Mouse (Mus musculus) layer of hippocampus, adult 2 months (tissue): ENCODE data around the gene Slc24a3. TPM values are rescaled to one million over a fixed set of nuclear protein-coding genes. Genes with fewer than 3 reads are reported as not detected.
A peak's percentile ranks its signal among the peaks of the same experiment; 100 is the strongest.

Source experiments
- DNase-seq, 2 experiments: peaks; one replicate each; pipeline ENCODE4 v3.0.0; 2022; ENCODE audit warnings: low spot score in 2 of 2
- H3K27ac ChIP-seq: fragments of 200-600 bp; 2 replicates; pipeline ENCODE4 v1.8.1; 2022
- H3K4me3 ChIP-seq: fragments of 200-600 bp; 2 replicates; pipeline ENCODE4 v1.8.1; 2022; ENCODE audit warnings: mild to moderate bottlenecking
- CTCF ChIP-seq: fragments of 200-600 bp; conservative IDR thresholded peaks from 2 replicates; pipeline ENCODE4 v1.8.1; 2022; ENCODE audit warnings: antibody characterized with exemption, mild to moderate bottlenecking, moderate library complexity
- total RNA-seq, 2 experiments: library from RNA; stranded (reverse); gene quantifications; 2 replicates each; pipeline ENCODE4 v1.2.3; 2021

Slc24a3 gene
- total RNA-seq, 2 experiments from 2014 or later = 173 to 191 TPM

DNA sequence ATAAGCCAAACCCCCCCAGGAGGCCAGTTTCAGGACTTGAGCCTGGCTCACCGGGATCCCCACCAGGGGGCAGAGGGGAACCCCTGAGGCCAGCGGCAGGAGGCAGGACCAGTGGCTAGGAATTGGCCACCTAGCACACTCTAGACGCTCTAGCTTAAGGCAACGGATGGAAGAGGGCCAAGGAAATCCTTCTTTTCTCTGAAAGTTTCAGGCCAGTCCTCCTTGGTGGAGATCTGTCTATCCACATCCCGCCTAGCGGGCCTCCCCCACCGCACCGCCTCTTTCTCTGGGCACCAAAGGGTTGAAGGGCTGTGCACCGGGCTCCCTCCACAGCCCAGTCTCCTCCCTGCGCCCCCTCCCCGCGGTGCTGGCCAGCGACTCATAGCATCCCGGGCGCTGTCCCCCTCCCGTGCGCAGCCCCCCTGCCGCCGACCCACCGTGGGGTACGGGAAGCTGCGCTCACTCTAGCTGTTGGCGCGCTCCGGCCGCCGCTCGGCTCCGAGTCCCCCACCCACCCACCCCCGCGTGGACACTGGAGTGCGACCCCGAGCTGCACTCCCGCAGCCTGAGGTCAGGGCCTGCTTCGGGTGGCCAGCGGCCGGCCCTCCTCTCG, 397 bp upstream of the Slc24a3 start:
- DNase-seq = peak; percentile 54 to 68
- peak; percentile 77 for TF ChIP-seq CTCF
- Histone ChIP-seq H3K27ac (peak overlapping the region; percentile 97), H3K4me3 (peak overlapping the region; percentile 76)

DNA sequence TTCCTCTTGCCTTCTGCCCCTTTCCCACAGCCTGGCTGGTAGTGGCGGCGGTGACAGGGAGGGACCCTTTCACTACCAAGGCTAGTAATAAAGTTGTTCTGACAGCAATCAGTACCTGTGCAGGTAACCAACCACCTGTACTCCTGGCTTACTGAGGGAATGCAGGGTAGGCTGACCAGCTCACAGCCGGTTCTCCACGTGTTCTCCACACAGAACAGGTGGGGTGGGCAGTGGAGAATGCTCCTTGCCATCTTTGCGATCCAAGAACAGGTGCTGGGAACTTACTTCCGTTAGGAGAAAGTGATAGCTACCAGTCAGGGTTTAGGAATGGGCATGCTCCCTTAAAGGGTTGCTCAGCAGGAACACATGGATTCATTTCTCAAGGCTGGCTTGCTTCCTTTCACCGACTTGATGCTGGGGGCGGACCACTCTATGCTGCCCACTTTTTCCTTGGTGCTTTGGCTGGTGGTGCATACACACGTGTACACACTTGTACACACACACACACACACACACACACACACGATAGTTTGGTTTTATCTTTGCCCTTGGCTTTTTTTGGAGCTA, 934 bp downstream of the Slc24a3 start:
- Histone ChIP-seq H3K27ac (peak overlapping the region; percentile 97), H3K4me3 (peak overlapping the region; percentile 76)
- peak in 1 of 2 experiments; percentile 19 for DNase-seq
- TF ChIP-seq CTCF = no peak

DNA sequence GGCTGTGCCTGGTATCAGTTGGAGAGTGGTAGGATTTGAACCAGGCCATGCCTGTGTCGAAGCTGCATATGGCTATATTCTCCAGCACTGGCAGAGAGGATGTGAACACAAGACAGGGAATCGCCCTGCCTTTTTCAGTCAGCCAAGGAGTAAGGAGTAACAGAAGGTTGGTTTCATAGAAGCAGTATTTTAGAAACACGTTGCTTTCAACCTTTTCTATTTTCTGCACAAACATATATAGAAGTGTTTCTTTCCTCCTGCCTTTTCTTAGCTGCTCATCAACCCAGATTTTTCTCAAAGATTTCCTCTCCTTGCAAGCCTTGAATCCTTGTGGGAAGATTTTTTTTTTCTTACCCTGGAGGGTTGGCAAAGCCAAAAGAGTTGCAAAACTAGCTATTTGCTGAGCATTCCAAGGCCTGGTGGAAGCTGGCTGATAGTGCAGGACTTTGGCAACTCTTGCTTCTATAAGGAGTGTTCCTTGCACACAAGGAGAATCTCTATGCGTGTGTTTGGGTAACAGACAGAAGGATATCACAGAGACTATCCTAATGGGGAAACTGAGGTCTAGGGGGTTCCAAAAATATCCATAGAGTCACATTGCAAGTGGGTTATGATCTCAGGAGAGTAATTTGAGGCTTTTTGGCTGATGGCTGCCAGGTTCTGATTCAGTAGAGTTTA, 5.6 kb downstream of the Slc24a3 start:
- no peak for DNase-seq
- TF ChIP-seq CTCF = peak; percentile 35
- Histone ChIP-seq H3K4me3 (no peak overlapping the region), H3K27ac (0 out of 2 replicates have a peak overlapping the region, but pooled peaks have one; percentile 18)

DNA sequence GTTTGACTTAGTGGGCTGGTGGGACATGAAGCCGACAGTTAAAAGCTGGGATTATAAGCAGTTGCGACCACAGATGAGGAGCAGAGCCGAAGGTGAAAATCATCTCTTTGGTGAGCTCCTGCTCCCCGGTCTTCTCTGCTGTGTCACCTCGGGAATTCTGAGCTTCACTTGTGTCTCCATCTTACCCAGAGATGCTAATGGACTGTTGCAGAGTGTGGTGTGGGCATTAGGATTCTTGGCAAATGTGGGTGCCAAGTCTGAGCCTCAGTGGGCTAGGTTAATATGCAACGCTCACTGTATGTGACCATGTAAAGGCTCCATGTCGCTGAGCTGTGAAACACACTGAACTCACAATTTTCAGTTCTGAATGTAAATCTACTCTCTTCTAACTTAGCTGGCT, 7.5 kb downstream of the Slc24a3 start:
- no peak overlapping the region for H3K27ac ChIP-seq
- DNase-seq = no peak
- no peak overlapping the region for H3K4me3 ChIP-seq
- TF ChIP-seq CTCF = no peak

DNA sequence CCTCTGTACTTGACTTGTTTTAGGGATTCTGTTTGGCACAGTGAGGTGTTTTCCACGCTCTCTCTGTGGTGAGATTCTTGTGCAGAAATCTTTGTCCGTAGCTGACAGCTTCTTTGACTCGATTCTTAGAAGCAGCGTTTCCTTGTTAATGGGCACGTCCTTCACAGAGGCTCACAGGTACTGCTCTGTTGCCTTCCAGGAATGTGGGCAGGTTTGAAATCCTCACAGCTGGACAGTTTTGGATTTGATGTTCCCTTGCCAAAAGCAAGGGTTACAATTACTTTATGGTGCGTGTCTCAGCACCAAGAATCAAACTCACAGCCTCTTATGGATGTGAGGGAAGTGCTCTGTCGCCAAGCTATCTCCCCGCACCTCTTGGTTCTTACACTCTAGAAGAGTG, 14.9 kb downstream of the Slc24a3 start:
- H3K4me3 ChIP-seq = no peak overlapping the region
- TF ChIP-seq CTCF = no peak
- no peak for DNase-seq
- H3K27ac ChIP-seq = no peak overlapping the region

DNA sequence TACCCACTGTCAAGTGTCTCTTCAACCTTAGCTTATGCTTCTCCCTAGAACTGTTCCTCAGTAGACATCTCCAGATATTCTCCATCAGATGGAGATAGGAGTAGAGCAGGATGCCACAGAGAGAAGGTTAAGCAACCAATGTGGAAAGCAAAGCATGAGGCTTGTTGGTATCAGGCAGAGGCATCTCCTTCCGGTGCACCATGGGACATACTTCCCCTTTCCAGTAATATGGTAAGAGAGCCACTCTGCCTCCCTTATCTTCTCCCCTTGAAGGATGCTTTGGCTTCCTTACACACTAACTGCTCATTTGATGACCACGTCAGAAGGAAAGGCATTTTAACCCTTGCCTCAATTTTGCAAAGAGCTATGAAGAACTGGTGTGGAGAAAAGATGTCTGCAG, 21.3 kb downstream of the Slc24a3 start:
- H3K27ac ChIP-seq = no peak overlapping the region
- H3K4me3 ChIP-seq = no peak overlapping the region
- no peak for TF ChIP-seq CTCF
- no peak for DNase-seq

DNA sequence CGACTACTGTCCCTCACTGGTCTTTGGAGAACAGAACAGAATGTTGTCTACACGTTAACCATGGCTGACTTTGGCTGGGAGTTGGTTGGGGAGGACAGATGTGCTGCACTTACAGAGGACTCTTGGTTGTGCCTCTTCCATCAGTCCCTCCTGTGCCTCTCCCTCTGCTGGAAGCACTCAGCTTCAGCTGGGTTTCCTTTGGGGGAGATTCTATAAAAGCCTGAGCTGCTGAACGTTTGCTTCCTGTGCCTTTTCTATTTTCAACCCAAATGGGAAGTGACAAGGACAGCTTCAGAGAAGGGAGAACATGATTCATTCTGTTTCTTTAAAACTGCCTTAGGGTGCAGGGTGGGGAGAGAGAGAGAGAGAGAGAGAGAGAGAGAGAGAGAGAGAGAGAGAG, 28.5 kb downstream of the Slc24a3 start:
- no peak overlapping the region for H3K4me3 ChIP-seq
- DNase-seq = peak in 1 of 2 experiments; percentile 33
- H3K27ac ChIP-seq = peak overlapping the region; percentile 68
- peak; percentile 52 for TF ChIP-seq CTCF

DNA sequence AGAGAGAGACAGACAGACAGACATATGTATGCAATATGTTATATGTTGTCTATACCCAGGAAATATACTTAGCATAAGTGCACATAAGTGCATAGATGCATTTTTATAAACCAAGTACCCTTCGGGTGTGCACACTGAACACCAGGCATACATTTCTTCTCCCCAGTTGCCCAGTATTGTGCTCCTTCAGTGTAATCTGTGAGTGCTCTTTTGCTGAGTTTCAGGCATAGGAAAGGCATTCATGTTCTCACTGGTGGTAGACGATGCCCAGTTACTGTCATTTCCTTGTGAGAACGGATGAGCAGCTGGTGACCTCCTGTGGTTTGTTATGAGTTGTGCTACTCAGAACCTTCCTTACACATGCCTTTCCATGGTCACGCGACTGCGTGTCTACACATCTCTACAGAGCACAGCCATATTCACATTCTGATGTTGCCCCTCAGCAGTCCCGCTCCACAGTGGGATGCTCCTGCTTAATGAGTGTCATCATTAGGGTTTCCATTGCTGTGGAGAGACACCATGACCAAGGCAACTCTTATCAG, 29.0 kb downstream of the Slc24a3 start:
- no peak for DNase-seq
- H3K4me3 ChIP-seq = no peak overlapping the region
- no peak for TF ChIP-seq CTCF
- peak overlapping the region; percentile 37; the same call in 1 of the 2 replicates for H3K27ac ChIP-seq

DNA sequence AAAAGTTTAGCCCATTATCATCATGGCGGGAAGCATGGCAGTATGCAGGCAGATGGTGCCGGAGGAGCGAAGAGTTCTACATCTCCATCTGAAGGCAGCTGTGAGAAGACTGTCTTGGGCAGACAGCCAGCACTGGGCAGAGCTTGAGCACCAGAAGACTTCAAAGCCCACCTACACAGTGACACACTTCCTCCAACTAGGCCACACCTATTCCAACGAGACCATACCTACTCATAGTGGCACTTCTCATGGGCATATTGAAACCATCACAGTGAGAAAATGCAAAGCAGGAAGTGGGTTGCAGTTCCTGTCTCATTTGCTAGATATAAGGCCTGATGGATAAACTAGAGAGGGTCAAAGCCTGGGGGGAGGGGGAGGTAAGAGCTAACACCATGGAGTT, 29.5 kb downstream of the Slc24a3 start:
- Histone ChIP-seq H3K27ac (no peak overlapping the region), H3K4me3 (no peak overlapping the region)
- peak in 1 of 2 experiments; percentile 27 for DNase-seq
- no peak for TF ChIP-seq CTCF

DNA sequence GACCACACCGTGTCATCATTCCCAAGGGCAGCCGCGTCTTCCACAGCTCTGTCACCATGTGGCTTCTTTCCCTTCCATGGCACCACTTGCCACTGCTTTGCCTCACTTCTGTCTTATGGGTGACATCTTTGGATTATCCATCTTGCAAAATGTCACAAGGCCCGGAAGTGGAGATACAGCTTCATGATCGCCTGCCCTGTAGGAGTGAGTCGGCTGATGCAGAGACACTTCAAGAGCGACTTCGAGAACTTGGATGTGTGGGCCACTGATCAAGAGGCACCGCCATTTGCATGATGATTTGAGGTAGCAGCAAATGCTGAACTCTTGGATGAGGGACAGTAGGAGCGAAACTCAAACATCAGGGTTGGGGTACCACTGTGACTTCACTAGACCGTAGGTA, 46.0 kb downstream of the Slc24a3 start:
- Histone ChIP-seq H3K27ac (no peak overlapping the region), H3K4me3 (no peak overlapping the region)
- DNase-seq = no peak
- TF ChIP-seq CTCF = no peak

DNA sequence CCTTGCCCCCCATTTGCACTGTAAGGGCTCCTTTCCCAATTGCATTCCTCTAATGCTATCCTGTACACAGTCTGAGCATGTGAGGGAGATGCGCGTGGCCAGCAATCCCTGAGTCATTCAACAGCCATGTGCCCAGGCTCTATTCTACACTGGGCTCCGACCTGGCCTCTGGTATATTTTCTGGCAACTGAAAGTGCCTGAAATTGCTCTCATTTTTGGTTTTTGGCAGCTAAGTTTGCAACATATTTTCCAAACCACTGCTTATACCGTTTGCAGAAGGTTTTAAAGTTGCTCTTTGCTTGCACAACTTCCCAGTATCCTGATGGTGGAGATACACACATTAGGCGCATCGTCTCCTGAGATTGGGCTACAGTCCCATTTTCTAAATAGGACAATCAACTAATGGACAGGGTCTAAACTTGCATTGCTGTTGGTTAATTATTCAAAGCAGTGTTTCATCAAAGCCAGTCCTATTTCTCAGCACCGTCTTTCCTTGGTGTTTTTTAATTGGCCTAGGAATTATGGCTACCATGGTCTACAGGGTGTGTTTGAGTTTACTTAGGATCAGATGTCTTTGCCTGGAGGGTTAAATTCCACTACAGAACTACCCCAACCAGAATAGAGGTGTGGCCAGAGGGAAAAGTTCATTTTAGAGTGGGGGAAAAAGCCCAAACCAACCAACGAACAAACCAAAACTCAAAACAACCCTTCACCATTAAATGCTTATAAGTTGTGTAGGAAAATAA, 46.7 kb downstream of the Slc24a3 start:
- Histone ChIP-seq H3K27ac (no peak overlapping the region), H3K4me3 (no peak overlapping the region)
- TF ChIP-seq CTCF = no peak
- DNase-seq = no peak

DNA sequence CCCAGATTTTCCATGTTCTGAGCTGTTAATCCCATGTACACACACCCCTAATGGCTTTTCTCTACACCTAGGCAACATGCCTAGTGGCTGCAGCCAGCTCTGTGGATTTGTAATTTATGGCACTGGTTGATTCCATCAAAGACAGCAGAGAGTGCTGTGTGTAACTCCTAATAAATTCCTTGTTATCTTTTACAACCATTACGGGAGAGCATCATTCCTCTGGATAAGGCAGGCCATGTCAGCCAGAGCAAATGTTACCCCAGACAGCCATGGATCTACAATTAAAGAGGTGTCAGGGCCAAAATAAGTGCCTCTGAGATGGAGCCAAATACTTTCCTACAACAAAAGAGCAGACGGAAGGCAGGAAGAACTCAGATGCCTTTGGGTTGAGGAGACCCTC, 49.0 kb downstream of the Slc24a3 start:
- DNase-seq = no peak

DNA sequence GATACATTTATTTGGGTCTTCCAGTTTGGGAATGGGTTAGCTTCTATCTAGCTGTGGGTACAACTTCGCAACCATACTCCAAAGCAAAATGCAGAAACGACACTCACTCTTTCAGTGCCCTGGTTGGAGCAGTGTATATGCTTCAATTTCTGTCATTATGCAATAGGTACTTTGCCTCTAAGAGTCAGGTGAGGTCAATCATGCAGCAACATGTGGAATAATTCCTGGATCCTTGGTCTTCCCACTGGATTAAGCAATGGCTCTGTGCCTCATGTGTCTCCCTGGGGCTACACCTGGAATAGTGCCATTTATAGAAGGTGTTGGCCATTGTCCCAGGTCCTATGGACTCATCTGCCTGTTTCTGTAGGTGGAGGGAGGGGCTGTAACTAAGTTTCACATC, 49.9 kb downstream of the Slc24a3 start:
- Histone ChIP-seq H3K4me3 (no peak overlapping the region), H3K27ac (no peak overlapping the region)
- no peak for DNase-seq
- TF ChIP-seq CTCF = no peak

More for the DNA sequence above, 49.0 kb downstream of the Slc24a3 start:
- Histone ChIP-seq H3K4me3 (no peak overlapping the region), H3K27ac (no peak overlapping the region)
- TF ChIP-seq CTCF = no peak
